Mouse (Mus musculus) liver, embryonic 15.5 days (tissue): Measurements from ENCODE around the gene Nepro. TPM values are rescaled to one million over a fixed set of nuclear protein-coding genes. Genes with fewer than 3 reads are reported as not detected.

Source experiments
- ATAC-seq: fragments of 200-750 bp; cut with Nextera tagmentation; 2 replicates; pipeline ENCODE4 v1.8.0; 2017; ENCODE audit warnings: moderate number of reproducible peaks, mild to moderate bottlenecking, moderate library complexity; ENCODE audit not compliant: insufficient read depth
- H3K27ac ChIP-seq: fragments of 300-500 bp; sonication (generic); replicated peaks from 2 replicates; pipeline ENCODE4 v1.5.1; 2015; ENCODE audit warnings: mild to moderate bottlenecking, inconsistent platforms
- H3K27me3 ChIP-seq: fragments of 300-500 bp; sonication (generic); 2 replicates; pipeline ENCODE4 v1.6.1; 2015; ENCODE audit warnings: mild to moderate bottlenecking, inconsistent platforms
- H3K36me3 ChIP-seq: fragments of 300-500 bp; sonication (generic); replicated peaks from 2 replicates; pipeline ENCODE4 v1.6.1; 2015; ENCODE audit warnings: moderate library complexity, mild to moderate bottlenecking, inconsistent platforms
- H3K4me1 ChIP-seq: fragments of 300-500 bp; sonication (generic); replicated peaks from 2 replicates; pipeline ENCODE4 v1.6.1; 2015; ENCODE audit warnings: inconsistent platforms
- H3K4me2 ChIP-seq: fragments of 300-500 bp; sonication (generic); 2 replicates; pipeline ENCODE4 v1.6.1; 2015; ENCODE audit warnings: moderate library complexity, mild to moderate bottlenecking, inconsistent platforms
- H3K4me3 ChIP-seq: fragments of 300-500 bp; sonication (generic); replicated peaks from 2 replicates; pipeline ENCODE4 v1.5.1; 2015; ENCODE audit warnings: mild to moderate bottlenecking, inconsistent platforms
- H3K9ac ChIP-seq: fragments of 300-500 bp; sonication (generic); 2 replicates; pipeline ENCODE4 v1.6.1; 2015; ENCODE audit warnings: moderate library complexity, mild to moderate bottlenecking, inconsistent platforms
- H3K9me3 ChIP-seq: fragments of 300-500 bp; sonication (generic); replicated peaks from 2 replicates; pipeline ENCODE4 v1.6.1; 2016; ENCODE audit warnings: inconsistent platforms
- WGBS: fragments of 180-500 bp; shearing (Covaris S2); methylation state at CpG from one replicate; pipeline ENCODE4 v1.1.7; 2015; ENCODE audit warnings: mixed read lengths; ENCODE audit not compliant: insufficient replicate concordance; 5-methylcytosine and 5-hydroxymethylcytosine counted together
- polyA plus RNA-seq: library from polyadenylated mRNA; unstranded; fragments of >200 nt; fragmentation: Nextera tagmentation; extraction: Ambion mirVana; gene quantifications from 2 replicates; pipeline ENCODE4 v1.2.1, GENCODE M21; 2015

The Nepro gene
- polyA plus RNA-seq, 1 experiment from 2014 or later: 2.1 TPM

DNA sequence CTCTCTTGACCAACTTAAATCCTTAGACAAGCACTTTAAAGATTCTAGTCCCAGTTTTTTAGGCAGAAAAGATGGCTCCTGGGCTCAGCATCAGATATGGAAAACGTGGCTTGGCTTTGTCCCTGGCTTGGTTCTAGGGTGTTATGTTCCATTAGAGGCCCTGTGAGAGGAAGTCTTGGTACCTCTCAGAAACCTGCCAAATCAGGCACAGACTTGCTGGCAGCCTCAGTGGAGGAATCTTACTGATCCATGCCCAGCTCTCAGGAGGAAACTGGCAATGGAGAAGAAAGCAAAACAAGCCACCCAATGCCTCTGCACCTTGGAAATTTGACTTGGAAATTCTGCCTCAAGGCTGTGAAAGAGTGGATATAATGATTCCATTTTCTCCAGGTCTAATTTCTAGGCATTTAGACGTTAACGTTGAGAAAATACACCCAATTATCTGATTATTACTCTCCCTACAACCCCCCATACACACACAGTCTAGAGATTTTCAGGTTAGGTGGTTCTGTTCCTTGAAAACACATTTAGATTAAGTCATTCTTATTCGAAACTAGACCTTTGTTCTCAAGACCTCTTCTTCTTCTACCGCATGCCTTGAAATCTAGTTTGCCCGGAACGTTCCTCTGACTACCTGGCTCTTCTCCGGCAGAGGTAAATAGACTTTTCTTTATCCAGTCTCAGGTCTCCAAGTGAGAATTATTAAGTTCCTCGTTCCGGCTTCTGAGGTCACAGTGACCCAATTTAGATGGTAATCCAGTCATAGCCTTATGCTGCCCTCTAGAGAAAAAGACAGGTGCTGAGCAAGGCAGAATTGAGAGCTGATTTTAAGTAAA is 7.6 kb upstream of the Nepro start:
- ATAC-seq: no peak
- H3K27ac ChIP-seq: no peak overlapping the region

GRCm38 (mm10) chr16:44717141-44717634 is 6.9 kb upstream of the Nepro start:
- H3K27ac ChIP-seq: no peak overlapping the region
- WGBS: 65% methylated on average over 2 of the region's 2 CpGs
- no peak overlapping the region for H3K4me3 ChIP-seq
- H3K36me3 ChIP-seq: peaks cover 8% of the 10 kb centered on the region; the same call in 1 of the 2 replicates
- H3K27me3 ChIP-seq: no peaks in the 10 kb centered on the region
- no peak overlapping the region for H3K4me2 ChIP-seq
- ATAC-seq: no peak
- H3K9me3 ChIP-seq: no peaks in the 10 kb centered on the region
- H3K9ac ChIP-seq: no peak overlapping the region
- H3K4me1 ChIP-seq: no peaks in the 10 kb centered on the region

More for the DNA sequence above, 7.6 kb upstream of the Nepro start:
- Histone ChIP-seq H3K36me3 (peaks cover 8% of the 10 kb centered on the region; the same call in 1 of the 2 replicates), H3K4me3 (no peak overlapping the region), H3K4me1 (no peaks in the 10 kb centered on the region), H3K4me2 (no peak overlapping the region), H3K9ac (no peak overlapping the region), H3K9me3 (no peaks in the 10 kb centered on the region), H3K27me3 (no peaks in the 10 kb centered on the region)
- WGBS: 36% methylated on average over 10 of the region's 10 CpGs

DNA sequence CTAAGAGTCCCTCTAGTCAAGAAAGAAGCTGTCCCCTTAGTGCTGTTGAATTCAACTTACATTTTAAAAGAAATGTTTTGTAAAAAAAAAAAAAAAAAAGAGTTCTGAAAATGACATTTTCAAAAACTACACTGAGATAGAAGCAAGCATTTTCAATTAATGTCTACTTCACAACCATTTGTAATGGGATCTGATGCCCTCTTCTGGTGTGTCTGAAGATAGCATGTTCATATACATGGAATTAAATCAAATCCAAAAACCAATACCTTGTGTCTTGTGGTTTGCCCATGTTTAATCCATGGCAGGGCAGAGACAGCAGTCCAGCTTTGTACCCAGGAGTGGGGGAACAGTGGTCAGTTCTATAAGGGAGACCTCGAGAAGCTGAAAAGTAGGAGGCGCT is 6.3 kb upstream of the Nepro start:
- H3K4me2 ChIP-seq: no peak overlapping the region

GRCm38 (mm10) chr16:44719349-44719748 is 4.8 kb upstream of the Nepro start:
- H3K4me3 ChIP-seq: no peak overlapping the region
- no peak overlapping the region for H3K4me2 ChIP-seq
- no peak overlapping the region for H3K27ac ChIP-seq
- no peak overlapping the region for H3K9ac ChIP-seq
- peaks cover 8% of the 10 kb centered on the region; the same call in 1 of the 2 replicates for H3K36me3 ChIP-seq
- H3K9me3 ChIP-seq: no peaks in the 10 kb centered on the region
- no peaks in the 10 kb centered on the region for H3K27me3 ChIP-seq
- H3K4me1 ChIP-seq: peaks cover 14% of the 10 kb centered on the region
- ATAC-seq: no peak
- WGBS: 66% methylated on average over 7 of the region's 7 CpGs

More for the DNA sequence above, 6.3 kb upstream of the Nepro start:
- ATAC-seq: no peak
- Histone ChIP-seq H3K27me3 (no peaks in the 10 kb centered on the region), H3K27ac (no peak overlapping the region), H3K9me3 (no peaks in the 10 kb centered on the region), H3K36me3 (peaks cover 8% of the 10 kb centered on the region; the same call in 1 of the 2 replicates), H3K4me1 (peaks cover 2% of the 10 kb centered on the region; the same call in 1 of the 2 replicates), H3K4me3 (no peak overlapping the region), H3K9ac (no peak overlapping the region)
- 67% methylated on average over 2 of the region's 2 CpGs for WGBS

DNA sequence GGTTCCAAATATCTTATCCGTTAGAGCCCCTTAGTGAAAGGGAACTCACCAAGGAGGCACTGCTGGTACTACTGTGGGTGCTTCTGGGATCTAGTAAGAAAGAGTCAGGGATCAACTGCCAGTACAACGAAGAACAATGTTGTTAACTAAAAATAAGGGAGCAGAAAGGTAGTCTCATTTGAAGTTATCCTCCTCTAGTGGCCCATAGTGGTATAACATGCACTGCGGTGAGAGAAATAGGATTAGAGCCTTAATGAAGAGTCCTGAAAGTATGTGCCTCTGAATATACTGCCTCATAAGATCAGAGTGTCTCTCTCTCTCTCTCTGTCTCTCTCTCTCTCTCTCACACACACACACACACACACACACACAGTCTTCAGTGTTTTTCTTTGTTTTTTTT is 3.6 kb upstream of the Nepro start:
- H3K9ac ChIP-seq: no peak overlapping the region
- H3K9me3 ChIP-seq: no peaks in the 10 kb centered on the region
- no peak overlapping the region for H3K27ac ChIP-seq
- 75% methylated on average over 3 of the region's 3 CpGs for WGBS
- peaks cover 23% of the 10 kb centered on the region for H3K4me1 ChIP-seq
- no peak overlapping the region for H3K4me3 ChIP-seq
- no peak overlapping the region for H3K4me2 ChIP-seq
- H3K36me3 ChIP-seq: peaks cover 8% of the 10 kb centered on the region; the same call in 1 of the 2 replicates
- H3K27me3 ChIP-seq: no peaks in the 10 kb centered on the region
- ATAC-seq: no peak

- ATAC-seq: no peak
- Histone ChIP-seq H3K9ac (no peak overlapping the region), H3K4me1 (peaks cover 41% of the 10 kb centered on the region), H3K27me3 (no peaks in the 10 kb centered on the region), H3K4me2 (no peak overlapping the region), H3K4me3 (no peak overlapping the region), H3K27ac (no peak overlapping the region), H3K36me3 (peaks cover 8% of the 10 kb centered on the region), H3K9me3 (no peaks in the 10 kb centered on the region)
- 69% methylated on average over 2 of the region's 2 CpGs for WGBS
These were observed 1.4 kb upstream of the Nepro start for GRCm38 (mm10) chr16:44722666-44723065.

- Histone ChIP-seq H3K9ac (peak overlapping the region; percentile 83), H3K9me3 (no peaks in the 10 kb centered on the region), H3K36me3 (peaks cover 15% of the 10 kb centered on the region), H3K4me3 (peak overlapping the region; percentile 97), H3K27me3 (no peaks in the 10 kb centered on the region), H3K4me2 (peak overlapping the region; percentile 90), H3K4me1 (peaks cover 42% of the 10 kb centered on the region), H3K27ac (peak overlapping the region; percentile 88)
- ATAC-seq: no peak
- WGBS: under 1% methylated on average over 14 of the region's 14 CpGs
These were observed 746 bp downstream of the Nepro start for GRCm38 (mm10) chr16:44724847-44725246.

- Histone ChIP-seq H3K4me2 (peak overlapping the region; percentile 90), H3K4me1 (peaks cover 42% of the 10 kb centered on the region), H3K9me3 (no peaks in the 10 kb centered on the region), H3K4me3 (peak overlapping the region; percentile 97), H3K27me3 (no peaks in the 10 kb centered on the region), H3K36me3 (peaks cover 15% of the 10 kb centered on the region), H3K27ac (peak overlapping the region; percentile 88), H3K9ac (peak overlapping the region; percentile 83)
- no peak for ATAC-seq
- 29% methylated on average over 14 of the region's 14 CpGs for WGBS
These were observed 1.5 kb downstream of the Nepro start for GRCm38 (mm10) chr16:44725286-44726223.

GRCm38 (mm10) chr16:44727525-44727924 is 3.4 kb downstream of the Nepro start:
- no peak for ATAC-seq
- WGBS: 51% methylated on average over 3 of the region's 3 CpGs
- H3K27ac ChIP-seq: no peak overlapping the region
- no peak overlapping the region for H3K4me3 ChIP-seq
- peaks cover 34% of the 10 kb centered on the region for H3K36me3 ChIP-seq
- no peak overlapping the region for H3K9ac ChIP-seq
- no peaks in the 10 kb centered on the region for H3K27me3 ChIP-seq
- H3K4me2 ChIP-seq: no peak overlapping the region
- H3K9me3 ChIP-seq: no peaks in the 10 kb centered on the region
- H3K4me1 ChIP-seq: peaks cover 42% of the 10 kb centered on the region

- ATAC-seq: no peak
- 49% methylated on average over 3 of the region's 3 CpGs for WGBS
These were observed 10.0 kb downstream of the Nepro start for GRCm38 (mm10) chr16:44734059-44734458.

GRCm38 (mm10) chr16:44735676-44736075 is 11.6 kb downstream of the Nepro start:
- no peak overlapping the region for H3K27ac ChIP-seq
- no peak overlapping the region for H3K4me3 ChIP-seq
- no peaks in the 10 kb centered on the region for H3K27me3 ChIP-seq
- WGBS: 75% methylated on average over 5 of the region's 5 CpGs
- peaks cover 83% of the 10 kb centered on the region for H3K36me3 ChIP-seq
- no peak overlapping the region for H3K9ac ChIP-seq
- H3K4me2 ChIP-seq: no peak overlapping the region
- no peak for ATAC-seq
- 0 out of 2 replicates have a peak, but pooled peaks cover 3% of the 10 kb centered on the region for H3K4me1 ChIP-seq
- H3K9me3 ChIP-seq: no peaks in the 10 kb centered on the region

More at GRCm38 (mm10) chr16:44734059-44734458, 10.0 kb downstream of the Nepro start:
- Histone ChIP-seq H3K9me3 (no peaks in the 10 kb centered on the region), H3K27ac (no peak overlapping the region), H3K4me3 (no peak overlapping the region), H3K4me2 (no peak overlapping the region), H3K36me3 (peaks cover 91% of the 10 kb centered on the region), H3K27me3 (no peaks in the 10 kb centered on the region), H3K9ac (no peak overlapping the region), H3K4me1 (0 out of 2 replicates have a peak, but pooled peaks cover 3% of the 10 kb centered on the region)
